Mouse (Mus musculus) heart, postnatal 0 days (tissue): ENCODE results near the gene Mfap3l.

Experiments used
- CTCF ChIP-seq: IDR thresholded peaks from 2 replicates; pipeline ENCODE4 v1.5.1; 2016; ENCODE audit warnings: antibody characterized with exemption, control low read depth, low read depth
- EP300 ChIP-seq: IDR thresholded peaks from 2 replicates; pipeline ENCODE4 v1.6.1; 2016; ENCODE audit warnings: antibody characterized with exemption, low read depth

DNA sequence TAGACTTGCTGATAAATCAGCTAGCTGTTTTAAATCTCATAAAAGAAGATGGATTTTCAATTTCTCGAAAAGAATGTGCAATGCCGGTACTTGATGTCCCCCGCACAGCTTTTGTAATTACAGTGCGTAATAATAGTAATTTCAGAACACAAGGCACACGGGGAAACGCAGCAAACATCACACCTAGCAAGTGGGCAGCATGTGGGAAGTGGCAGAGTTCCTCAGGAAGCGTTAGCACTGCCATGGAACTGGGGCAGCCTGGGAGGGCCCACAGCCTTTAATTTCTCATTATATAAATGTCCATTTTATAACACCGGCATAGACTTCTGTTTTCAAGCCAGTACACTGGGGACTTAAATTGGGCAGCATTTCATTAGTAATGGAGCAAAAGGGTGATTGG lies 27.1 kb downstream of the Mfap3l start:
- TF ChIP-seq CTCF, result no peak
- no peak for TF ChIP-seq EP300
